Mouse (Mus musculus) heart, postnatal 0 days (tissue): ENCODE measurements around the gene Zfp879. TPM values are rescaled to one million over a fixed set of nuclear protein-coding genes. Genes with fewer than 3 reads are reported as not detected.

Experiments
- ATAC-seq: fragments of 200-750 bp; cut with Nextera tagmentation; 2 replicates; pipeline ENCODE4 v1.8.0; 2017; ENCODE audit warnings: low read depth, moderate number of reproducible peaks, moderate library complexity; ENCODE audit not compliant: insufficient read depth
- DNase-seq: peaks from one replicate; pipeline ENCODE4 v3.0.0-alpha.2; 2016; ENCODE audit warnings: low spot score
- H3K27ac ChIP-seq: fragments of 300-500 bp; sonication (generic); 2 replicates; pipeline ENCODE4 v1.5.1; 2014; ENCODE audit warnings: low read depth, mild to moderate bottlenecking
- H3K27me3 ChIP-seq: fragments of 300-500 bp; sonication (generic); 2 replicates; pipeline ENCODE4 v1.6.1; 2014; ENCODE audit warnings: low read length, mixed read lengths; ENCODE audit not compliant: control insufficient read depth, insufficient read depth
- H3K36me3 ChIP-seq: fragments of 300-500 bp; sonication (generic); replicated peaks from 2 replicates; pipeline ENCODE4 v1.6.1; 2014; ENCODE audit warnings: low read length, mixed read lengths; ENCODE audit not compliant: control insufficient read depth, insufficient read depth
- H3K4me1 ChIP-seq: fragments of 300-500 bp; sonication (generic); 2 replicates; pipeline ENCODE4 v1.6.1; 2014; ENCODE audit warnings: antibody characterized with exemption; ENCODE audit not compliant: control insufficient read depth, insufficient read depth
- H3K4me2 ChIP-seq: fragments of 300-500 bp; sonication (generic); 2 replicates; pipeline ENCODE4 v1.6.1; 2014; ENCODE audit warnings: low read depth, mild to moderate bottlenecking, low read length, moderate library complexity
- H3K4me3 ChIP-seq: fragments of 300-500 bp; sonication (generic); 2 replicates; pipeline ENCODE4 v1.5.1; 2014; ENCODE audit warnings: low read depth, low read length
- H3K9ac ChIP-seq: fragments of 300-500 bp; sonication (generic); replicated peaks from 2 replicates; pipeline ENCODE4 v1.6.1; 2014; ENCODE audit warnings: low read depth, low read length, mixed read lengths
- H3K9me3 ChIP-seq: fragments of 300-500 bp; sonication (generic); replicated peaks from 2 replicates; pipeline ENCODE4 v1.6.1; 2016; ENCODE audit warnings: low read length; ENCODE audit not compliant: control insufficient read depth
- CTCF ChIP-seq: IDR thresholded peaks from 2 replicates; pipeline ENCODE4 v1.5.1; 2016; ENCODE audit warnings: antibody characterized with exemption, control low read depth, low read depth
- EP300 ChIP-seq: IDR thresholded peaks from 2 replicates; pipeline ENCODE4 v1.6.1; 2016; ENCODE audit warnings: antibody characterized with exemption, low read depth
- WGBS: fragments of 180-500 bp; shearing (Covaris S2); extraction: QIAGEN DNeasy Blood & Tissue Kit; methylation state at CpG from one replicate; pipeline ENCODE4 v1.1.7; 2014; 5-methylcytosine and 5-hydroxymethylcytosine counted together
- polyA plus RNA-seq: library from polyadenylated mRNA; unstranded; fragments of >200 nt; fragmentation: Nextera tagmentation; extraction: Ambion mirVana; gene quantifications from 2 replicates; pipeline ENCODE4 v1.2.1, GENCODE M21; 2015
- total RNA-seq: library from RNA; depleted of rRNA; stranded (reverse); fragments of >200 nt; gene quantifications from 2 replicates; pipeline ENCODE4 v1.2.3, GENCODE M21; 2014; ENCODE audit warnings: low replicate concordance; rRNA removed

The Zfp879 gene
- total and polyA plus RNA-seq, 2 experiments from 2014 or later: 0.38 to 0.72 TPM

- TF ChIP-seq CTCF (no peak), EP300 (no peak)
- no peak overlapping the region for H3K9ac ChIP-seq
- H3K4me1 ChIP-seq: no peaks in the 10 kb centered on the region
- DNase-seq (no peak), ATAC-seq (no peak)
- no peak overlapping the region for H3K4me3 ChIP-seq
- no peak overlapping the region for H3K4me2 ChIP-seq
- 92% methylated on average over 4 of the region's 4 CpGs for WGBS
- peaks cover 50% of the 10 kb centered on the region for H3K36me3 ChIP-seq
- no peak overlapping the region for H3K27ac ChIP-seq
- H3K27me3 ChIP-seq: no peaks in the 10 kb centered on the region
- peaks cover 43% of the 10 kb centered on the region for H3K9me3 ChIP-seq
These were observed 27.1 kb downstream of the Zfp879 start for GRCm38 (mm10) chr11:50814233-50814632.

GRCm38 (mm10) chr11:50798836-50799235 is 42.5 kb downstream of the Zfp879 start:
- H3K9ac ChIP-seq: no peak overlapping the region
- TF ChIP-seq CTCF: no peak
- TF ChIP-seq EP300: no peak
- H3K27me3 ChIP-seq: no peaks in the 10 kb centered on the region
- H3K4me3 ChIP-seq: no peak overlapping the region
- ATAC-seq (no peak), DNase-seq (no peak)
- H3K9me3 ChIP-seq: no peaks in the 10 kb centered on the region
- H3K4me1 ChIP-seq: no peaks in the 10 kb centered on the region
- H3K4me2 ChIP-seq: no peak overlapping the region
- no peak overlapping the region for H3K27ac ChIP-seq
- no peaks in the 10 kb centered on the region for H3K36me3 ChIP-seq

GRCm38 (mm10) chr11:50797674-50798073 is 43.7 kb downstream of the Zfp879 start:
- no peaks in the 10 kb centered on the region for H3K9me3 ChIP-seq
- no peak overlapping the region for H3K4me3 ChIP-seq
- H3K27ac ChIP-seq: no peak overlapping the region
- DNase-seq: no peak
- H3K9ac ChIP-seq: no peak overlapping the region
- ATAC-seq: no peak
- no peaks in the 10 kb centered on the region for H3K27me3 ChIP-seq
- 70% methylated on average over 11 of the region's 11 CpGs for WGBS
- TF ChIP-seq CTCF (no peak), EP300 (no peak)
- H3K4me1 ChIP-seq: no peaks in the 10 kb centered on the region
- no peaks in the 10 kb centered on the region for H3K36me3 ChIP-seq
- H3K4me2 ChIP-seq: no peak overlapping the region

Other genes starting within 250 kb of the Zfp879 start
- 19.0 and 19.4 TPM in 2 replicates for gene Adamts2, start 239.5 kb downstream of the Zfp879 start, total RNA-seq
- gene Adamts2, start 239.5 kb downstream of the Zfp879 start, polyA plus RNA-seq: 8.7 and 9.1 TPM in 2 replicates
- 4.4 and 6.0 TPM in 2 replicates for gene Zfp354c, start 13.8 kb downstream of the Zfp879 start, total RNA-seq
- gene Zfp354c, start 13.8 kb downstream of the Zfp879 start, polyA plus RNA-seq: 3.6 TPM in 2 replicates
- gene Grm6, start 9.1 kb upstream of the Zfp879 start, total RNA-seq: not detected in 2 replicates
- gene Grm6, start 9.1 kb upstream of the Zfp879 start, polyA plus RNA-seq: not detected in 2 replicates
- gene Zfp454, start 46.1 kb upstream of the Zfp879 start, total RNA-seq: not detected in 2 replicates
- gene Zfp454, start 46.1 kb upstream of the Zfp879 start, polyA plus RNA-seq: 1.7 and 2.0 TPM in 2 replicates
- 2.4 and 19.3 TPM in 2 replicates for gene Zfp2, start 74.6 kb upstream of the Zfp879 start, total RNA-seq
- gene Zfp2, start 74.6 kb upstream of the Zfp879 start, polyA plus RNA-seq: 5.3 and 5.5 TPM in 2 replicates
- 0.73 TPM in 1 of 2 replicates, not detected in the other for gene Zfp354b, start 90.1 kb upstream of the Zfp879 start, total RNA-seq
- gene Zfp354b, start 90.1 kb upstream of the Zfp879 start, polyA plus RNA-seq: 0.85 TPM in 2 replicates
- gene 4933414I15Rik, start 102.2 kb upstream of the Zfp879 start, total RNA-seq: not detected in 2 replicates
- gene 4933414I15Rik, start 102.2 kb upstream of the Zfp879 start, polyA plus RNA-seq: not detected in 2 replicates
- not detected in 2 replicates for gene Prop1, start 112.2 kb upstream of the Zfp879 start, total RNA-seq
- not detected in 2 replicates for gene Prop1, start 112.2 kb upstream of the Zfp879 start, polyA plus RNA-seq
- not detected in 2 replicates for gene Olfr1378, start 125.0 kb upstream of the Zfp879 start, total RNA-seq
- not detected in 2 replicates for gene Olfr1378, start 125.0 kb upstream of the Zfp879 start, polyA plus RNA-seq
- gene Olfr1377, start 140.4 kb upstream of the Zfp879 start, total RNA-seq: not detected in 2 replicates
- gene Olfr1377, start 140.4 kb upstream of the Zfp879 start, polyA plus RNA-seq: not detected in 2 replicates
- gene Olfr51, start 162.0 kb upstream of the Zfp879 start, total RNA-seq: not detected in 2 replicates
- not detected in 2 replicates for gene Olfr51, start 162.0 kb upstream of the Zfp879 start, polyA plus RNA-seq
- gene Olfr54, start 172.7 kb upstream of the Zfp879 start, total RNA-seq: not detected in 2 replicates
- not detected in 2 replicates for gene Olfr54, start 172.7 kb upstream of the Zfp879 start, polyA plus RNA-seq
- gene Olfr1375, start 206.6 kb upstream of the Zfp879 start, total RNA-seq: not detected in 2 replicates
- gene Olfr1375, start 206.6 kb upstream of the Zfp879 start, polyA plus RNA-seq: not detected in 2 replicates
- 0.62 and 4.6 TPM in 2 replicates for gene Zfp354a, start 217.7 kb upstream of the Zfp879 start, total RNA-seq
- gene Zfp354a, start 217.7 kb upstream of the Zfp879 start, polyA plus RNA-seq: 3.4 and 4.2 TPM in 2 replicates